Mouse (Mus musculus): ENCODE measurements at regions not wholly inside any gene's neighbourhood (a gene's known extent, or its start where the extent isn't known, plus 50 kb on each side); places are given as distances from the start of the nearest gene placed in this dataset.

GRCm38 (mm10) chr10:8951937-8952336, 66.1 kb upstream of the Sash1 start:
- TF ChIP-seq CTCF (IDR thresholded peaks at IDR 0.05; ENCODE audit: insufficient read depth, low read length) (no peak), POLR2A (IDR thresholded peaks at IDR 0.05; ENCODE audit: borderline replicate concordance, extremely low read depth, low read depth, low read length) (no peak)
